Mouse (Mus musculus): Measurements from ENCODE around the gene Mllt10. TPM values are rescaled to one million over a fixed set of nuclear protein-coding genes. Genes with fewer than 3 reads are reported as not detected.

Mllt10 gene
- polyA plus RNA-seq (2012; rRNA removed) = 31.4 and 31.7 TPM in 2 replicates

DNA sequence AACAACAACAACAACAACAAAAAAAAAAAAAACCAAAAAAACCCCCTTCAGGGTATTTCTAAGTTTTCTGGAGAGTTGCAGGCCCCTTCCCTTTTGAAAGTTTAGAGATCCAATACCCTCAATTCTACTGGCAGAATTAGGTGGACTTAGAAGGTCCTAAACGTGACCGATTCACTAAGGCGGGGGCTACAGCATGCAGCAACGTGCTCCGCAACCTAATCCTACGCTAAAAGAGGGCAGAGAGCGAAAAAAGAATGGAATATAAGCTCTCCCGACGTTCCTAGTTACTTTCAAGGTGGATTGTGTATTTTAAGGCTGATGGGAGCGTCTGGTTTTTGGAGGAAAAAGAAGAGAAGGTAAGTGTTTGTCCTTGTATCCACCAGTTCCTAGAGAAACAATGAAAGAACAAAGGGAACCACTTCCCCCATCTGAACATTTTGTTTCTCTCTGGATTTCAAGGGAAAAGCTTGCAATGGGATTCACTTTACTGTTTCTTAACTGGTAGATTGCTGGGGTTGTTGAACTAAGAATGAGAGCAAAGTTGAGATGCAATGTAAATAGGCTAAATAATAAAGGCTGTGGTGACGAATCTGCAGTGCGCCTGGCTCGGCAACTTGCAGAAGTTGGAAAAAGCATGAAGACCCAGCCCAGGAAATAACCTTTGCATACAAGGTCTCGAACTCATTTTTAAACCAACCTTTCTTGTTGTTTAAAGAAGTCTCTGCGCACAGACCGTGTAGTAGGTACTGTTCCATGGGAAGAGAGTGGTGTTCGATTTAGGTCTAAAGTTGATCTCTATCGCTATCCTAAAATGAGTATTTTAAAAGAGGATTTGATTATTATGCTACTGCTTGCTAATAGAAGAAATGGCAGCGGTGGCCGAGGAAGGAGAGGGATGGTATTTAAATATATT is at the start of gene Mllt10:
Mllt10 (plus strand) TSS at position 222 of the 913 bp plus-strand sequence.
- DNase-seq (ENCODE audit: low spot score) = no peak

DNA sequence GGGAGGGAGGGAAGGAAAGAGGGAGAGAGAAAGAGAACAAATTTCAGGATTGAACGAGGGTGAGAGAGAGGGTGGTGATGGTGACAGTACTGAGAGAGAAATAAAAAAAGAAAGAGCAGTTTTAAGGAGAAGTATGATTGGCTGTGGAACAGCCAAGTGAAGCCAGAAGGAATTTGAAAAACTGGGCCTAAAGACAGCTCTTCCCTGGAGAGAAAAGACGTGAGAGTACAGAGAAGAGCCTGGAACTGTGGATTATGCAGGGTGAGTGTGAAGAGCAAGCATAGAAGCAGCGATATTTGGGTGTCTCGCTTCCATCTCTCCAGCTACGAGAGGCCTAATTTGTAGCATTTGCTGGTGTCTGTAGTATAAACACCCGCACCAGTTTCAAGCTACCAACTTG is 43.8 kb upstream of the Mllt10 start:
- no peak for DNase-seq (ENCODE audit: low spot score)

DNA sequence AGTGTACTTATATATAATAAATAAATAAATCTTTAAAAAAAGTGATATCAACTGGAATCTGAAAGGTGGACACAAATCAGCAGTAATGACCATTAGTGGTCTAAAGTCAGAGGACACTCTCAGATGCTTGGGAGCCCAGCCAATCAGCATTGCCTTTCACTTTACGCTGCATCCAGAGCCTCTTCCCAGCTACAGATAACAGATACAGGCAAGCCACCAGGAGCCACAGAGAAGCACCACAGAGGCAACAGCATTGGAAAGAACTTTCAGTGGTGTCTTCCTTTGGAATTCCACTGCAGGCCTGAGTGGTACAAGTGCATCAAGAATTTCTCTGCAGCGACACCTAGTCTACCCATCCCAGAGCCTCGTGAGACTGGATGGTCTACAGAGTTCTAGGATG is 42.2 kb upstream of the Mllt10 start:
- no peak for DNase-seq (ENCODE audit: low spot score)

DNA sequence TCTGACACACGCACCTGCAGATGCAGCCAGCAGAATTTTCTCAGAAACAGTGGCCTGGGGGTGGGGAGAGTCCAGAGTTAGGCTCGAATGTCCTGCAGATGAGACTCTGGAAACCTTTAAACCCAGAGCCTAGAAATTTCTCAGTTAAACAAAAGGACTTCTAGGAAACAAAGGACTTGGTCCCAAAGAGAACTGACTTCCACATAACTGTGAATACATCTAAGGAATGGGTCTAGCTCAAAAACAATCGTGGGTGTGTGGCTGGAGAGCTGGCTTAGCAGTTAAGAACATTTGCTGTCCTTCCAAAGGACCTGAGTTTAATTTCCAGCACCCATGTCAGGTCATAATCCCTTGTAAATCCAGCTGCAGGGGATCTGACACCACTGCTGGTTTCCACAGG is 39.5 kb upstream of the Mllt10 start:
- no peak for DNase-seq (ENCODE audit: low spot score)

DNA sequence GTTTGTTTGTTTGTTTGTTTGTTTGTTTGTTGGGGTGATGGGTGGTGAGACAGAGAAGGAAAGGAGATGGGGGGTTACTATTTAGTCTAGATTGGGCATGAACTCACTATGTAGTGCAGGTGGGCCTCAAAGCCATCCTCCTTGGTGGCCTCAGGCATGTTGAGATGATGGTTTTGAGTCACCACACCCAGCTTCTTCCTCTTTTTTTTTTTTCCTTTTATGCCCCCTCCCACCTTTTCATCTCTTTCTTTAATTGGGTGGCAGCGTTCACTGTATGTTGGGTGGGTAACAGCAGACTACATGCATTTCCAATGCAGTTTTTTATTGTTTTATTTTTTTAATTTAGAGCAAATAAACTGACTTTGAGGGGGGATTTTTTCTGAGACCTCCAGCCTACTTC is 38.4 kb upstream of the Mllt10 start:
- DNase-seq (ENCODE audit: low spot score) = no peak

DNA sequence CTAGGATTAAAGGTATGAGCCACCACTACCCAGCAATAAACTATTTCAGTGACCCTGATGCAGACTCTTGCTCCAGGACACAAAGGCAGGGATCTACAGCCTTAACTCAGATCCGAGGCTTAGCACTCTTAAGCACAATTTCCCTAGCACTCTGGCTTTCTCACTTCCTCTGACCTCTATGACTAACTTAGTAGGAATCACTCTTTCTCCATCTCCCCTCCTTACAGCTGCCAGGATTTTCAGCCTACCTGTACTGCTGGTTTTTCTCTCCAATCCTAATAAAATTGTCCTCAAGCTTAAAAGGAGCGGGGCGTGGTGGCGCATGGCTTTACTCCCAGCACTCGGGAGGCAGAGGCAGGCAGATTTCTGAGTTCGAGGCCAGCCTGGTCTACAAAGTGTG is 37.7 kb upstream of the Mllt10 start:
- no peak for DNase-seq (ENCODE audit: low spot score)

DNA sequence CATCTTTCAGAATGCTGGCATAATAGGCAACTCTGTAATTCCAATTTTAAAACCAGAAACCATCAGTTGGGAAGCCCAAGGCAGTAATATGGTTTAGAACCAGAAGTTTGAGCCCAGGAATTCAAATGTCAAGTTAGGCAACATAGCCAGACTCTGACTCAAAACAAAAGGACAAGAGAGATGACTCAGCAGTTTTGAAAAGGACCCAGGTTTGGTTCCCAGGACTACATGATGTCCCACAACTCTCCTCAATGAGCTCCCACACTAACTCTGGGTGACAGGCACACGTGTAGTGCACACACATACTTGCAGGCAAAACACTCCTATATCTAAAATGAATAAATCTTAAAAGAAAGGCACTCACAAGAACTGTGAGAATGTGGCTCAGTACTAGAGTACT is 35.9 kb upstream of the Mllt10 start:
- no peak for DNase-seq (ENCODE audit: low spot score)

DNA sequence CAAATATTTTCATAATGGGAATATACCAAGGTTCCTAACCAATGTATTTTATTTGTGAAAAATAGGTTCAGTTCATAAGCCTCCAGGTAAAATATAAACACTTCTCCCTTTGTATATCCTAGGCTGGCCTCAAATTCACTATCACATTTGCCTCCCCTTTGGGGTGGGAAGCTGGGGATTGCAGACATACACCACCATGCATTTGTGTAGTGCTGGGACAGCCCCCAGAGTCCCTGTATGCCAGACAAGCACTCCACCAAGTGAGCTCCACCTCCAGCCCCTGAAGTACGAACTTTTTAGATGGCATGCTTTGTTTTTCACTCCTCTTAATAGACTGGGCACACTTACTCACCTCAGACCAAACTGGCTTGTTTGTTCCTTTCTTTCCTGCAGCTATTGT is 32.2 kb upstream of the Mllt10 start:
- DNase-seq (ENCODE audit: low spot score) = no peak

DNA sequence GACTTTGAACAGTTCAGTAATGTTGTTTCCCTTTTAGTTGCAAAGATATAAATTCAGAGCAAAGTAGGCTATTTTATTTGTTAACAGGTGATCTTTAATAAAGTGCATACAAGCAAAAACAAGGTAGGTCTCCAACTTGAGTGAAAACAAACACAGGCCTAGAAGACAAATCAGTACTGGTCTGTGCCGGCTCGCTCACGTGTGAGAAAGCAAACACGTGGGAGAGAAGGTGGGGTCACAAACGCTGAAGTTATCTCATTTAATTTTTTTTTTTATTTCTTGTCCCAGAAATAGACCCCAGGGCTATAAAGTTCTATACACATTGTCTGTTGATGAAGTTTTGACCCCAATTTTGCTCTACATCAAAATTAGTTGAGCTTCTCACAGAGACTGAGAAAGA is 29.9 kb upstream of the Mllt10 start:
- no peak for DNase-seq (ENCODE audit: low spot score)

DNA sequence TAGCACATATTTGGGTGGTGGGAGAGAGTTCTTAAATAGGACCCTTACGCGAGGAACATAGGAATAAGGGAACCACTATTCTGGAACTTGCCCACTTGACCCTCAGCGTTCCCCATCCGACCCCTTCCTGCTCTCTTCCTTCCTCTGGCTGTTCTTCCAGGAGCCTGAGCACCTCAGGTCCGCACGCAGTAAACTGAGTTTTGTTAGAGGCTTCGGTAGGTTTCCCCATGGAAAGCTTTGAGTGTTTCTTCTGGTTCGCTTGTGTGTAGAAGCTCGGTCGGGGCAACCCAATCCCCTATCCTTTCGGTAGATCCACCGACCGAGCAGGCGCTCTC is 29.3 kb upstream of the Mllt10 start:
- DNase-seq (ENCODE audit: low spot score) = no peak

DNA sequence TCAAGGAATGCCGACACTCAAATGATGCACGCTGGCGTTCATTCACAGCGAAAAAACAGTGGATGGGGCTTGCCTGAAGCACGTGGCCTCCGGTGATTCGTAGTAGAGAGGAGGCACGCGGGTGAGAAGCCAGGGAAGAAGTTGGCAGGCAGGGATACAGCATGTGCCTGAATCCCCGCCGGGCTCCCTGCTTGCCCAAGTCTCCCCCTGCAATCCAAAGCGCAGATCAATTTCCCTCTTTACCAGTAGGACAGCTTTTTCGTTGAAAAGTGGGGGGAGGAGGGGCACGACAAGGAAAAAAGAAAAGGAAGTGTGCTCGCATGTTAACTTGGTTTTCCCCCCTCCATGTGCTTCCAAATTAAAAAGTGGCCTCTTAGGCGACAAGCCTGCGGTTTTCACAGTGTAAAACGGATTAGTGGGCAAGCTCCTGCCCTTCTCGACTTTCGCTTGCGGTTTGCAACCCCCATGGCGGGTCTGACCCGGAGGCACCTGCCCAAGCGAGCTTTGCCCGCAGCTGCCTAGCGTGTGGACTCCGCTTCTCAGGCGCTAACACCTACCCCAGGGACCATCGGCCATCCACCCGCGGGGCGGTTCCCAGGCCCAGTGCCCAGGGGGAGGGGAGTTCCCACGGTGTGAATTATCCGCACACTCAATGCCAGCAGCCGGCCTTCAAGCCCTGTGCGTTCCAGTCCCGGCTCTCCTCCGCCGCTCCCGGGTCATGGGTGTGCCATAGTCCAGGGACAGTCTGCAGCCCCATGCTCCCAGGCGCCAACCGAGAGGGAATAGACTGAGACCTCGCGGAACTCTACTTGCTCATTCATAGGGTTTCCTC is 28.7 kb upstream of the Mllt10 start:
- DNase-seq (ENCODE audit: low spot score) = peak; percentile 53

DNA sequence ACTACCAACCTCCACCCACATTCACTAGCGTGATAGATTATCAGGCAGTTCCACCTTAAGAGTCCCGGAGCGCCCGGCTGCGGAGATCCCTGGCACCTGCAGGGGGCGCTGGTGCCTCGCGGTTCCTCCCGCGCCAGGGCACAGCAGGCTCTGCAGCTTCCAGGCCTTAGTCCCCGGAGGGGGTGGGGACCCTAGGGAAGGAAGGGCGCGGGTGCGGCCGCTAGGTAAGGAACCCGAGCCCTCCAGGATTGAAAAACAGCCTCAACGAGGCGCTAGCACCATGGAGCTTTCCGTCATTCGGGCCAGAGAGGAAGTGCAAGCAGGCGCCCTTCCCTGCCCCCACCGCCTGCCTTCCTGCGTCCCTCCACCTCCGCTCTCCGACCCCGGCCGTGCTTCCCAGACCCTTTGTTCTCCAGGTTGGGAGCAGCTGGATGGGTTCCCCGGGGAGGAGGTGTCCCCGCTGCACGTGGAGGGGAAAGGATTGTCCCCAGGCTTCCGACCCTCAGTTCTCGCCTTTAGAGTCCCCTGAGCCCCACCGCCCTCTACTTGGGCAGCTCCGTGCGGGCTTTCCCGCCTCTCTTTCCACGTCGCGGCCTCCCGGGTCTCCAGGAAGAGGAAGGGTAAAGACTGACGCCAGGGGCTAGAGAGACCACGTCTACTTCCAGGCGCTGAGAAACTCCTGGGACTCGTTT is 27.4 kb upstream of the Mllt10 start:
- peak; percentile 97 for DNase-seq (ENCODE audit: low spot score)

DNA sequence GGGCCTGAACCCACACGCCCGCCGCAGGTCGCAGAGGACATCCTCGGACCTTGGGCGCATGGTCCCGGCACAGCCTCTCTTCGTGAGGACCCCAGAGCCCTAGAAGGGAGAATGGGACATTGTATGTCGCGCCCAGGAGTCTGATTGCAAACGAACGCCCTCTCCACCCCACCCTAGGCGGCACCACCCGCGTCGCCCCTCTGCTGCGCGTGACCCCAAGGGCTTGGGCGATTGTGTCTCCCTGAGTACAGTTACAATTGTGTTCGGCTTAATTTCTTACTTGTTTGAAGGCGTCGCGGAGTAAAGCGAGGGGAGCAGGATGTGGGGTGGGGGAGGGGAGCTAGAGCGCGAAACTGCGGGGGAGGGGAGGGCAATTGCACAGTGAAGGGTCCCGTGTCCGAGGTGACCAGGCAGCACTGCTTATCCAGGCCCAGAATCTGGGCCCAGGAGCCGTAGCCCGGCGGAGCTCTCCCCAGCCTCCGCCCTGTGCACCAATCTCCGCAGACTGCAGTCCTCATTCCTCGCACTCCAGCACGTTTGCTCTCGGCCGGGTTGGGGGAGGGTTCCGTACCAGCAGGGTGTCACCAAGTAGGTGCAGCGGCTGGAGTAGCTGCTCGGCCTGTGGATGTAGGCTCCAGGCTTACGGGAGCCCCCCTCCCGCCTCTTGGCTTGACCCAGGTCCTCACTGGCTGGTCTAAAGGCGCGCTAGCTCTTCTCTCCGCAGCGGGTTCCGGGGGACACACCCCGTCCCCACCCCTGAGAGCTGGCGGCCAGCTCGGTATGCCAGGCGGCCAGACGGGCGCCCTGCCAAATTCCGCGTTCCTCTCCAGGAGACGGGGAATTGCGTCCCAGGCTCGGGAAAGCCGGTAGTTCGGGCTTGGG is 26.7 kb upstream of the Mllt10 start:
- peak; percentile 91 for DNase-seq (ENCODE audit: low spot score)

DNA sequence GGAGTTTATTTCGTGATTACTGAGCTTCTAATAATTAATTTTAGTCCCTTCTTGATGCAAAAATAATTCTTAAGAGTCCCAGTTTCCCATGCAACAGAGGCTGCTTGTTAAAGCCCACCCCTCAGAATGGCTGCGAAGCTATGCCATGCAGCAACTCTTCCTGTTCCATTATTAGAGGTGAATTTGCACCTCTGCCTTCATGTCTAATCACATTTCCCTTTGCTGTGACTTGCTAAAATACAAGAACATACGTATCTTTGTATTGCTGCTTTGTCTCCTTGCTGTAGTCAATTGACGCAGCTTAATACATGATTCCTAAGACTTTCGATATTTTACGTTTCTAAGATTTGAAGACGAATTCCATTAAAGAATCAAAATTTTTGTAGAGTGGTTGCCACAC is 25.4 kb upstream of the Mllt10 start:
- DNase-seq (ENCODE audit: low spot score) = no peak

DNA sequence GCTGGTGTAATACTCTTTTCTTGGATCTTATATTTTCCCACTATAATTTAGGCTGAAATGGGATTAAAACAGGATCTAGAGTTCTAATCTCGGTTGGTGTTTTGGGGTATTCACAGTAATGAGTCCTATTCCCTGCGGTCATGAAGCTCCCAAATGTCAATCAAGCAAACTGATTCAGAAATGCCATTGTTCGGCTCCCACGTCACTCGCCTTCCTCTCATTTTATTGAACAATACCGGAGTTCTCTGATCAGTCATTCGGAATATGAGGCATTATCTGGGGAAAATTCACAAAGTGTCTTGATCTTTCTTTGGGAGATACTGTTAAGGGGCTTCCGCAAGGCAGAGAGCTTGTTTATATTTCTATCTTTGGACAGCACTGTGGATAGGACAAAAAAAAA is 24.5 kb upstream of the Mllt10 start:
- no peak for DNase-seq (ENCODE audit: low spot score)

DNA sequence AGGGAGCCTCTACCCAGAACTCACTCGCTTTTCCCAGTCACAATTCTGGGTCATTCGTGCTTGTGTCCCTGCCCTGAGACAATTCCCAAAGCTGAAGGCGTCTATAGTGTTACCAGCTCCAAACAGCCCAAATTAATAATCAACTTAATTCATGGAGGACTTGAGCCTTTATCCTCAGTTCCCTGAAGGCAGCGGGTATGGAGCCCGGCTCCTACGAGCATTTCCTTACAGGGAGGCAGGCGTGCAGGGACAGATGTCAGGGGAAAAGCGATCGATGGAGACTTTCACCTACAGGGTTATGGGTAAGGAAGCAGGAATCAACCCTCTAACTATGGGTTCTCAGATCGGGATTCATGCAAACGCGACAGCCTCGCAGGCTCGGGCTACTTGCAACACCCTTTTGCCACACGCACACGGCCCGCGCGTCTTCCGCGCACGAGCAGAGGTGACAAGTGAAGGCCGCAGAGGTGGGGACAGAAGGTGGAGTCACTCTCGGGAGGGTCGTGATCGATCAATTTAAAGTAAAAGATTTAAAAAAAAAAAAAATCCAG is 23.7 kb upstream of the Mllt10 start:
- DNase-seq (ENCODE audit: low spot score) = peak; percentile 34

DNA sequence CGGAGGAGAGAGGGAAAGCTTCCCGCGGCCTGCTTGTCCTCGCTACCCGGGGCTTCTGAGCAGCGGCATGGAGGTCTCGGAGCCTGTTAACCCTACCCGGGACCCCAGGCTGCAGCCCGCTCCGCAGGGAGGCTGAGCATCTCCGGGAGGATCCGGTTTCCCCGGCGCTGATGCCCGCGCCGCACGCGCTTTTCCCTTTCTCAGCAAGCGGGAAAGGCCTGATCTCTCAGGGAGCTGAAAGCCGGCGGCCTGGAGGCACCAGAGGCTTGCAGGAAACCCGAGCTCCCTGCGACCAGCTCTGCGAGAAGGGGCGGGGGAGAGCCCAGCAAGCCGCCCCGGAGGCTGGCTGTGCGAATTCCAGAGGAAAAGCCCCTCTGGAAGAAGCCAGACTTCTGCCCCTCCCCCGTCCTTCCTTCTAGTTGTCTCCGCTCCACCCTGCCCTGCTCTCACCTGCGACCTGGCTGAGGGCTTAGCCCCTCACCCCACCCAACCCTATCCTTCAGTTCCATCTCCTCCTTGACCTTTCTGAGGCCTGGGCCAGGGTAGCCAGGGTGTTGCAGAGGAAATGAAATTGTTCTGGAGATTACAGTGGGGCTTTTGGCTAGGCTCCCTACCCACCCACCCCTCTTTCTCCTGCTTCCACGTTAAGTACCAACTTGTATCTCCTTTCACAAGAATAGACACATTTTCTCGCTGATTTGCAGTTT is 23.1 kb upstream of the Mllt10 start:
- DNase-seq (ENCODE audit: low spot score) = peak; percentile 54

DNA sequence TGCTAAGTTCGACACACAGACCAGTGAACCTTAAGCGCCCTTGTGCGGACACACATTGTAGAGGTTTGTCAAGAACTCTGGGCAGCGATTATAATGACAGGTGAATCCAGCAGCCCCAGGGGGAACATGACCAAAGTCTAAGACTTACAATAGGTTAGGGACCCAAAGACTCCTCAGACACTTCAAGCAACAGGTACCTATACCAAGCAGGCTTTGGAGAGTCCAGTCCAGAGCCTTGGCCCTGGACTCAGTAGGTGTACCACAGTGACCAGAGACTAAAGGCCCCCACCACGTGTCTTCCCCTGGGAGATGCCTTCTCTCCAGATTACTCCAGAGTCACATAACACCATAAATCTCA is 22.5 kb upstream of the Mllt10 start:
- DNase-seq (ENCODE audit: low spot score) = no peak

DNA sequence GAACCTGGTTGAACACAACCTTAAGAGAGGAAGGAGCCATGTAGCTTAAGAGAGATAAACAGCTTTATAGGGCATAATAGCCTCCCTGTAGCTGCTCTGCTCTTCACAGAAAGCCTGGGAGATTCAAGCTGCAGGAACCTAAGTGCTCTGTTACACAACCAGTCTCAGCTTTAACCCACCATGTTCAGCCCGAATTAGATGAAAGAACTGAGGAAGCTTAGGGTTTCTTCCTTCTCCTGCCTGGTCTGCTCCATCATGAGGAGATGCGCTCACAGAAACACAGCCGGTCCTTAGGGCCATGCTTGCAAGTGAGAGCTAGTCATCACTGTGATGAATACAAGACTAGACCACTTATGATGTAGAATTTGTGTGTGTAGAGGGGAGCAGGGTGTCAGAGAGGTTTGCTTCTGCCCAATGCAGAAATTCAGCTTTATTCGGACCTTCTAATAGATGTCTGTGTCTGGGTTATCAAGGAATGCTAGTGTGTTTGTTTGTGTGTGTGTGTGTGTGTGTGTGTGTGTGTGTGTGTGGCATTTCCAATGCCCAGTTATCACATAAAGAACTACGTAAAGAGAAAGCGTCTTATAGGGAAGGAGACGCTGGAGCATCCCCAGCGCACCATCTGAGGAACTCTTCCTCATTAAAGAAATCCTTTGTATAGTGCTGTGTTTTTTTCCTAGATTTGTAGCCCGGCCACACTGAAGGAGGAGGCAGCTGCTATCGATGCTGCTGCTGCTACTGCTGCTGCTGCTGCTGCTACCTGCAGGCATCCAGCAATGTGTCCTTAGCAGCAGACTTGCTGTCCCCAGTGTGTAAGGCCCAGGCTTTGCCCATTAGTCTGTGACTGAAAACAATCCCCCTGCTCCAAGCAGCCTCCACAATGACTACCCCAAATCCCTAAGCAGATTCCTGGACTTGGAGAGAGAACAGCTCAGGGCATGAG is 21.6 kb upstream of the Mllt10 start:
- no peak for DNase-seq (ENCODE audit: low spot score)

Measured in urinary bladder, adult 2 months (tissue).